Mouse (Mus musculus) stomach, embryonic 16.5 days (tissue): Measurements from ENCODE around the gene Thoc5. TPM values are rescaled to one million over a fixed set of nuclear protein-coding genes. Genes with fewer than 3 reads are reported as not detected.

ENCODE experiments used
- microRNA-seq: library from miRNA; unstranded; fragments of <30 nt; microRNA quantifications from one replicate; pipeline ENCODE4, GENCODE M21; 2016
- polyA plus RNA-seq: library from polyadenylated mRNA; unstranded; fragments of >200 nt; fragmentation: Nextera tagmentation; extraction: Ambion mirVana; gene quantifications from 2 replicates; pipeline ENCODE4 v1.2.1, GENCODE M21; 2015

Gene Thoc5
- polyA plus RNA-seq, 1 experiment from 2014 or later: 29.8 TPM

Small RNAs within 50 kb of the gene (microRNA-seq; reads per million reads assigned to microRNA genes)
- gene Mir6918: not detected

Other genes with a start within 250 kb of the Thoc5 start
- 963 and 971 TPM in 2 replicates for gene Uqcr10, start 191.0 kb upstream of the Thoc5 start, polyA plus RNA-seq
- gene Zmat5, start 190.6 kb upstream of the Thoc5 start, polyA plus RNA-seq: 61.4 and 68.2 TPM in 2 replicates
- gene Cabp7, start 148.5 kb upstream of the Thoc5 start, polyA plus RNA-seq: 0.15 and 0.27 TPM in 2 replicates
- 39.6 and 43.4 TPM in 2 replicates for gene Nf2, start 45.8 kb upstream of the Thoc5 start, polyA plus RNA-seq
- gene Nipsnap1, start 21.4 kb upstream of the Thoc5 start, polyA plus RNA-seq: 53.4 and 57.0 TPM in 2 replicates
- 0.30 and 0.45 TPM in 2 replicates for gene Nefh, start 52.7 kb downstream of the Thoc5 start, polyA plus RNA-seq
- gene Ap1b1, start 91.5 kb downstream of the Thoc5 start, polyA plus RNA-seq: 64.7 and 79.1 TPM in 2 replicates
- gene Rasl10a, start 162.8 kb downstream of the Thoc5 start, polyA plus RNA-seq: 0.49 and 1.8 TPM in 2 replicates
- gene Gas2l1, start 170.0 kb downstream of the Thoc5 start, polyA plus RNA-seq: 11.0 and 14.1 TPM in 2 replicates
- 24.8 and 25.2 TPM in 2 replicates for gene Rhbdd3, start 203.6 kb downstream of the Thoc5 start, polyA plus RNA-seq
- gene Ewsr1, start 203.9 kb downstream of the Thoc5 start, polyA plus RNA-seq: 530 and 537 TPM in 2 replicates